Mouse (Mus musculus): ENCODE measurements around the gene Fam71e1.

- TF ChIP-seq GATA1 (IDR thresholded peaks at IDR 0.05; ENCODE audit: borderline replicate concordance, low read length) = no peak
- no peak for TF ChIP-seq FLI1 (IDR thresholded peaks at IDR 0.05; ENCODE audit: low read length)
Observed at GRCm38 (mm10) chr7:44464511-44464910, 31.9 kb upstream of the Fam71e1 start.
